Mouse (Mus musculus): ENCODE data around the gene Tmem231. TPM values are rescaled to one million over a fixed set of nuclear protein-coding genes. Genes with fewer than 3 reads are reported as not detected.

Gene Tmem231
- polyA plus RNA-seq, 1 experiment from 2014 or later: 18.6 TPM

- DNase-seq (ENCODE audit: low spot score) (no peak), ATAC-seq (replicated peaks; ENCODE audit: insufficient number of reproducible peaks, low FRiP score, low TSS enrichment, low read depth) (no peak)
- Histone ChIP-seq H3K9ac (replicated peaks; ENCODE audit: low read length) (no peak overlapping the region), H3K27me3 (ENCODE audit: control insufficient read depth, insufficient read depth, low read length) (no peaks in the 10 kb centered on the region), H3K4me3 (ENCODE audit: low read depth, low read length) (no peak overlapping the region), H3K36me3 (replicated peaks; ENCODE audit: control insufficient read depth, insufficient read depth, low read depth, low read length) (no peaks in the 10 kb centered on the region), H3K4me2 (ENCODE audit: low read depth, low read length) (no peak overlapping the region), H3K4me1 (ENCODE audit: control insufficient read depth, insufficient read depth, low read length) (no peaks in the 10 kb centered on the region), H3K27ac (replicated peaks; ENCODE audit: low read depth, low read length) (no peak overlapping the region), H3K9me3 (replicated peaks; ENCODE audit: control insufficient read depth, low read length) (no peaks in the 10 kb centered on the region)
- 93% methylated on average over 5 of the region's 5 CpGs for WGBS
Measured at GRCm38 (mm10) chr8:111967246-111967870, 33.7 kb upstream of the Tmem231 start.

GRCm38 (mm10) chr8:111964849-111965561, 31.3 kb upstream of the Tmem231 start:
- H3K36me3 ChIP-seq (replicated peaks; ENCODE audit: control insufficient read depth, insufficient read depth, low read depth, low read length): no peaks in the 10 kb centered on the region
- no peak overlapping the region for H3K4me2 ChIP-seq (ENCODE audit: low read depth, low read length)
- H3K27me3 ChIP-seq (ENCODE audit: control insufficient read depth, insufficient read depth, low read length): no peaks in the 10 kb centered on the region
- no peak overlapping the region for H3K4me3 ChIP-seq (ENCODE audit: low read depth, low read length)
- no peak overlapping the region for H3K27ac ChIP-seq (replicated peaks; ENCODE audit: low read depth, low read length)
- no peaks in the 10 kb centered on the region for H3K9me3 ChIP-seq (replicated peaks; ENCODE audit: control insufficient read depth, low read length)
- DNase-seq (ENCODE audit: low spot score): no peak
- no peaks in the 10 kb centered on the region for H3K4me1 ChIP-seq (ENCODE audit: control insufficient read depth, insufficient read depth, low read length)
- H3K9ac ChIP-seq (replicated peaks; ENCODE audit: low read length): no peak overlapping the region
- WGBS: 74% methylated on average over 7 of the region's 7 CpGs
- ATAC-seq (replicated peaks; ENCODE audit: insufficient number of reproducible peaks, low FRiP score, low TSS enrichment, low read depth): no peak

GRCm38 (mm10) chr8:111964351-111964750, 30.7 kb upstream of the Tmem231 start:
- no peak for ATAC-seq (replicated peaks; ENCODE audit: insufficient number of reproducible peaks, low FRiP score, low TSS enrichment, low read depth)
- no peak for DNase-seq (ENCODE audit: low spot score)
- Histone ChIP-seq H3K4me1 (ENCODE audit: control insufficient read depth, insufficient read depth, low read length) (no peaks in the 10 kb centered on the region), H3K27ac (replicated peaks; ENCODE audit: low read depth, low read length) (no peak overlapping the region), H3K36me3 (replicated peaks; ENCODE audit: control insufficient read depth, insufficient read depth, low read depth, low read length) (no peaks in the 10 kb centered on the region), H3K4me3 (ENCODE audit: low read depth, low read length) (no peak overlapping the region), H3K27me3 (ENCODE audit: control insufficient read depth, insufficient read depth, low read length) (no peaks in the 10 kb centered on the region), H3K4me2 (ENCODE audit: low read depth, low read length) (no peak overlapping the region), H3K9ac (replicated peaks; ENCODE audit: low read length) (no peak overlapping the region), H3K9me3 (replicated peaks; ENCODE audit: control insufficient read depth, low read length) (no peaks in the 10 kb centered on the region)
- WGBS: 58% methylated on average over 5 of the region's 5 CpGs

GRCm38 (mm10) chr8:111963546-111963945, 29.9 kb upstream of the Tmem231 start:
- no peak overlapping the region for H3K4me2 ChIP-seq (ENCODE audit: low read depth, low read length)
- H3K27ac ChIP-seq (replicated peaks; ENCODE audit: low read depth, low read length): no peak overlapping the region
- DNase-seq (ENCODE audit: low spot score) (no peak), ATAC-seq (replicated peaks; ENCODE audit: insufficient number of reproducible peaks, low FRiP score, low TSS enrichment, low read depth) (no peak)
- H3K27me3 ChIP-seq (ENCODE audit: control insufficient read depth, insufficient read depth, low read length): no peaks in the 10 kb centered on the region
- no peaks in the 10 kb centered on the region for H3K9me3 ChIP-seq (replicated peaks; ENCODE audit: control insufficient read depth, low read length)
- no peak overlapping the region for H3K9ac ChIP-seq (replicated peaks; ENCODE audit: low read length)
- H3K4me1 ChIP-seq (ENCODE audit: control insufficient read depth, insufficient read depth, low read length): no peaks in the 10 kb centered on the region
- 73% methylated on average over 4 of the region's 4 CpGs for WGBS
- H3K4me3 ChIP-seq (ENCODE audit: low read depth, low read length): no peak overlapping the region
- no peaks in the 10 kb centered on the region for H3K36me3 ChIP-seq (replicated peaks; ENCODE audit: control insufficient read depth, insufficient read depth, low read depth, low read length)

- DNase-seq (ENCODE audit: low spot score): no peak
- H3K27ac ChIP-seq (replicated peaks; ENCODE audit: low read depth, low read length): no peak overlapping the region
- 70% methylated on average over 10 of the region's 10 CpGs for WGBS
Measured at GRCm38 (mm10) chr8:111963091-111963490, 29.4 kb upstream of the Tmem231 start.

GRCm38 (mm10) chr8:111962589-111962988, 28.9 kb upstream of the Tmem231 start:
- Histone ChIP-seq H3K4me3 (ENCODE audit: low read depth, low read length) (no peak overlapping the region), H3K4me1 (ENCODE audit: control insufficient read depth, insufficient read depth, low read length) (no peaks in the 10 kb centered on the region), H3K36me3 (replicated peaks; ENCODE audit: control insufficient read depth, insufficient read depth, low read depth, low read length) (no peaks in the 10 kb centered on the region), H3K27me3 (ENCODE audit: control insufficient read depth, insufficient read depth, low read length) (no peaks in the 10 kb centered on the region), H3K9me3 (replicated peaks; ENCODE audit: control insufficient read depth, low read length) (no peaks in the 10 kb centered on the region), H3K4me2 (ENCODE audit: low read depth, low read length) (no peak overlapping the region), H3K9ac (replicated peaks; ENCODE audit: low read length) (no peak overlapping the region), H3K27ac (replicated peaks; ENCODE audit: low read depth, low read length) (no peak overlapping the region)
- ATAC-seq (replicated peaks; ENCODE audit: insufficient number of reproducible peaks, low FRiP score, low TSS enrichment, low read depth) (no peak), DNase-seq (ENCODE audit: low spot score) (no peak)
- 74% methylated on average over 1 of the region's 1 CpGs for WGBS

More at GRCm38 (mm10) chr8:111963091-111963490, 29.4 kb upstream of the Tmem231 start:
- H3K4me2 ChIP-seq (ENCODE audit: low read depth, low read length): no peak overlapping the region
- no peak overlapping the region for H3K9ac ChIP-seq (replicated peaks; ENCODE audit: low read length)
- no peaks in the 10 kb centered on the region for H3K27me3 ChIP-seq (ENCODE audit: control insufficient read depth, insufficient read depth, low read length)
- no peak for ATAC-seq (replicated peaks; ENCODE audit: insufficient number of reproducible peaks, low FRiP score, low TSS enrichment, low read depth)
- H3K9me3 ChIP-seq (replicated peaks; ENCODE audit: control insufficient read depth, low read length): no peaks in the 10 kb centered on the region
- H3K4me1 ChIP-seq (ENCODE audit: control insufficient read depth, insufficient read depth, low read length): no peaks in the 10 kb centered on the region
- H3K4me3 ChIP-seq (ENCODE audit: low read depth, low read length): no peak overlapping the region
- no peaks in the 10 kb centered on the region for H3K36me3 ChIP-seq (replicated peaks; ENCODE audit: control insufficient read depth, insufficient read depth, low read depth, low read length)

- no peak overlapping the region for H3K4me2 ChIP-seq (ENCODE audit: low read depth, low read length)
- WGBS: 71% methylated on average over 3 of the region's 3 CpGs
- no peaks in the 10 kb centered on the region; the same call in 1 of the 2 replicates for H3K36me3 ChIP-seq (replicated peaks; ENCODE audit: control insufficient read depth, insufficient read depth, low read depth, low read length)
- no peak overlapping the region for H3K4me3 ChIP-seq (ENCODE audit: low read depth, low read length)
- H3K27ac ChIP-seq (replicated peaks; ENCODE audit: low read depth, low read length): no peak overlapping the region
- no peak for ATAC-seq (replicated peaks; ENCODE audit: insufficient number of reproducible peaks, low FRiP score, low TSS enrichment, low read depth)
- no peak overlapping the region for H3K9ac ChIP-seq (replicated peaks; ENCODE audit: low read length)
- DNase-seq (ENCODE audit: low spot score): no peak
- H3K27me3 ChIP-seq (ENCODE audit: control insufficient read depth, insufficient read depth, low read length): no peaks in the 10 kb centered on the region
- no peaks in the 10 kb centered on the region for H3K4me1 ChIP-seq (ENCODE audit: control insufficient read depth, insufficient read depth, low read length)
- H3K9me3 ChIP-seq (replicated peaks; ENCODE audit: control insufficient read depth, low read length): no peaks in the 10 kb centered on the region
Measured at GRCm38 (mm10) chr8:111961330-111961729, 27.6 kb upstream of the Tmem231 start.

GRCm38 (mm10) chr8:111960591-111961321, 27.1 kb upstream of the Tmem231 start:
- no peak overlapping the region for H3K4me3 ChIP-seq (ENCODE audit: low read depth, low read length)
- H3K4me2 ChIP-seq (ENCODE audit: low read depth, low read length): no peak overlapping the region
- ATAC-seq (replicated peaks; ENCODE audit: insufficient number of reproducible peaks, low FRiP score, low TSS enrichment, low read depth): no peak
- no peak for DNase-seq (ENCODE audit: low spot score)
- whole genome bisulfite sequencing: 72% methylated on average over 15 of the region's 15 CpGs
- H3K9me3 ChIP-seq (replicated peaks; ENCODE audit: control insufficient read depth, low read length): no peaks in the 10 kb centered on the region
- H3K27me3 ChIP-seq (ENCODE audit: control insufficient read depth, insufficient read depth, low read length): no peaks in the 10 kb centered on the region
- H3K36me3 ChIP-seq (replicated peaks; ENCODE audit: control insufficient read depth, insufficient read depth, low read depth, low read length): no peaks in the 10 kb centered on the region; the same call in 1 of the 2 replicates
- H3K27ac ChIP-seq (replicated peaks; ENCODE audit: low read depth, low read length): no peak overlapping the region
- H3K9ac ChIP-seq (replicated peaks; ENCODE audit: low read length): no peak overlapping the region
- no peaks in the 10 kb centered on the region for H3K4me1 ChIP-seq (ENCODE audit: control insufficient read depth, insufficient read depth, low read length)
